Mouse (Mus musculus): ENCODE data around the gene Taok1.
"Not testable (repeated sequence)": the region's sequence is repeated elsewhere in the genome, so short reads cannot be mapped to it uniquely, and the experiment has no call there.

The Taok1 gene

GRCm38 (mm10) chr11:77590801-77591200 lies 16.8 kb downstream of the Taok1 start:
- no peak for DNase-seq (ENCODE audit: extremely low read depth, insufficient read length, low spot score)

DNA sequence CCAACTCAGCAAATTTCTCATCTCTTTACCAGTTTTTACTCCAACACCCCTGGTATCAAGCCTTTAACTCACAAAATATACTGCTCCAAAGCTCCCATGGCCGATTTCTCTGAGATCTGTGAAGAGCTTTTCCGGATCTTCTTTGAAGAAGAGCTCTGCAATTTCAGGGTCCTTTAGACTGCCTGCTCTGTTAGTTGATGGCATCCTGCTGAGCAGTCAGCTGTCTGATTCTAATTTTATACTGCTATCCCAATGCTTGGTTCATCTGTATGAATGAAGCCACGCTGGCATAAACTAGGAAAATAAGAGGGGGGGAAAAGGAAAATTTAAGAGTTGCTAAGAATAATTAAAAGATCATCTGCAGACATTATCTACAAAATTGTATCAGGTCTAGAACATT lies 22.4 kb downstream of the Taok1 start:
- no peak for DNase-seq (ENCODE audit: extremely low read depth, insufficient read length, low spot score)

DNA sequence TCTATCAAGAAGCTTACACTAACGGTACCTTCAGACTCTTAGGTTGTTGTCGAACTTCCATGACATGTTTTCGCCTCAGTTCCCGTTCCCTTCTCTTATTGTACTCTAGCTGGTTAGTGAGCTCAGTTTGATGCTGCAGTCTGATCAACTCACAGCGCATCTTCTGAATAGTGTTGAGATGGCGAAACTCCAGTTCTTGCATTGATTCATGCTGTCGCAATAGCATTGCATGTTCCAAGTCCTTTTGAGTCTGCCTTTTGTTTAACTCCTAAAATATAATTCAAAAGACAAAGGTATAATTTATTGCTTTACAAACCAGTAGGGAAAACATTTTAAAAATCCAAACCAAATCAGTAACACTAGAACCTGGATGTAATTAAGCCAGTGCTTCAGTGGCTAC lies 62.4 kb downstream of the Taok1 start:
- DNase-seq (ENCODE audit: extremely low read depth, insufficient read length, low spot score) = no peak

DNA sequence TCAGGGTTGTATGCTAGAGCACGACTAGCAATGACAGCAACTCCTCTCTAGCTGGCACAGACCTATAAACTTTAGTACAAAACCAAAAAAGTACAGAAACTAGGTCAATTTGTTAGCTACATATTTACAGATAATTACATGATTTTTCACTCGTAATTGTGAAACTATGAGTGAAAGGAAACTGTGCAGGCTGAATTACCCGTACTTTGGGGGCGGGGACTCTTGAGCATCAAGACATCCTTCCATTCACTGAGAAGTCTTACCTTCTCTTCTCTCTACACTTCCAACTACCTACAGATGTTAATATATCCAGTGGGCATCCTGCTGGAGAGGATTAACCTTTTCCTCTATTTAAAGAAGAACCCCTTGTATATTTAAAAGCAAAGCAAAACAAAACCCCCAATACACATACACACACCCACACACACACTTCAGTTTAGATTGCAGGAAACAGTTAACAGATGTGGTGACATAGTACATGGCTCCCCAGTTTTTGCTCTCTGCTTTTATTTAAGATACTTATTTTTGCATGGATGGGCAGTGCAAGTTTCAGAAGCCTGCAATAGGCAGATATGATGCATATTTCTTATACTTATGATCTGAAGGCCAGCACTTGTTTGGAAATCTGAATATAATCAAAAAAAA lies 75.3 kb downstream of the Taok1 start:
- no peak for DNase-seq (ENCODE audit: extremely low read depth, insufficient read length, low spot score)

GRCm38 (mm10) chr11:77530862-77531261 lies 76.8 kb downstream of the Taok1 start:
- DNase-seq (ENCODE audit: extremely low read depth, insufficient read length, low spot score) = no peak

- DNase-seq (ENCODE audit: extremely low read depth, insufficient read length, low spot score) = no peak
These were observed 78.0 kb downstream of the Taok1 start for GRCm38 (mm10) chr11:77529644-77530043.

DNA sequence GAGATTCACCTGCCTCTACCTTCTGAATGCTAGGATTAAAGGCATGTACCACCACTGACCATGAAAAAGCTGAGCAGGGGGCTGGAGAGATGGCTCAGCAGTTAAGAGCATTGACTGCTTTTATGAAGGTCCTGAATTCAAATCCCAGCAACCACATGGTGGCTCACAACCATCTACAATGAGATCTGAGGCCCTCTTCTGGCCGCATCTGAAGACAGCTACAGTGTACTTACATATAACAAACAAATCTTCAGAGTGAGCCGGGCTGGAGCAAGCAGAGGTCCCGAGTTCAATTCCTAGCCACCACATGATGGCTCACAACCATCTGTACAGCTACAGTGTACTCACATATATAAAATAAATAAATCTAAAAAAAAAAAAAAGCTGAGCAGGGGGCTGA lies 79.2 kb downstream of the Taok1 start:
- DNase-seq (ENCODE audit: extremely low read depth, insufficient read length, low spot score) = not testable (repeated sequence)

GRCm38 (mm10) chr11:77525804-77526486 lies 81.7 kb downstream of the Taok1 start:
- DNase-seq (ENCODE audit: extremely low read depth, insufficient read length, low spot score) = no peak

GRCm38 (mm10) chr11:77520601-77521529 lies 86.8 kb downstream of the Taok1 start:
- no peak for DNase-seq (ENCODE audit: extremely low read depth, insufficient read length, low spot score)

- no peak for DNase-seq (ENCODE audit: extremely low read depth, insufficient read length, low spot score)
These were observed 88.6 kb downstream of the Taok1 start, which contains the start of gene Gm10392 for GRCm38 (mm10) chr11:77519043-77519442. Gene Gm10392 (minus strand): TSS chr11:77519198.

GRCm38 (mm10) chr11:77518051-77518798 lies 89.4 kb downstream of the Taok1 start:
- no peak for DNase-seq (ENCODE audit: extremely low read depth, insufficient read length, low spot score)

GRCm38 (mm10) chr11:77516553-77517425 lies 90.8 kb downstream of the Taok1 start:
- no peak for DNase-seq (ENCODE audit: extremely low read depth, insufficient read length, low spot score)

DNA sequence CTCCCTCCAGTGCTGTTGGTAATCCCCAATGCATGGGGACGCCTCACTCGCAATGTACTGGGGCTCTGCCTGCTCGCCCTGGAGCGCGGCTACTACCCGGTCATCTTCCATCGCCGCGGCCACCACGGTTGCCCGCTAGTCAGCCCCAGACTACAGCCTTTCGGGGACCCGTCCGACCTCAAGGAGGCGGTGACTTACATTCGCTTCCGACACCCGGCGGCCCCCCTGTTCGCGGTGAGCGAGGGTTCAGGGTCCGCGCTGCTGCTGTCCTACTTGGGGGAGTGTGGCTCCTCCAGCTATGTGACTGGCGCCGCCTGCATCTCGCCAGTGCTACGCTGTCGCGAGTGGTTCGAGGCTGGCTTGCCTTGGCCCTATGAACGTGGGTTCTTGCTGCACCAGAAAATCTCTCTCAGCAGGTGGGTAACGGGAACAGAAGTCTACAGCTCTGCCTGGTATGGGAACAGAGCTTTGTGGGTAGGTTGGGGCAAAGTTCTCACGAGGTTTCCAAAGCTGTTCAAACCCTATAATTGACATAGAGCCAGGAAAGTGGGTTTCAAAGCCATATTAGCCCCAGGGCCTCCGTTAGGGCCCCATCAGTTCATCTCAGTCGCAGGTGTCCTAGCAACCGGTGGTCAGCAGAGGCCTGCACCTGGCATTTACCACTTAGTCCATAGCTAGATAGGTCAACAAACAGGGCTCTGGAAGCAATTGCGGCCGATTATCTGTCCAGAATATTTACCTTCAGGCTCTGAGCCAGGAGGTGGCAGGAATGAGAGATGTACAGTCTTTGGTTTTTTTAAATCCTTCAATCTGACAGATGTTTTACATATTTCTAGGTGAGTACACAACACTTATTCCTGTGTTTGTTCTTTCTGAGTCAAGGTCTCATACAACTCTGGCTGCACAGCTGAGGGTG lies 91.7 kb downstream of the Taok1 start, which contains the start of gene Trp53i13:
Gene Trp53i13 (minus strand): TSS at position 344 of the 916 bp plus-strand sequence.
- DNase-seq (ENCODE audit: extremely low read depth, insufficient read length, low spot score) = no peak

DNA sequence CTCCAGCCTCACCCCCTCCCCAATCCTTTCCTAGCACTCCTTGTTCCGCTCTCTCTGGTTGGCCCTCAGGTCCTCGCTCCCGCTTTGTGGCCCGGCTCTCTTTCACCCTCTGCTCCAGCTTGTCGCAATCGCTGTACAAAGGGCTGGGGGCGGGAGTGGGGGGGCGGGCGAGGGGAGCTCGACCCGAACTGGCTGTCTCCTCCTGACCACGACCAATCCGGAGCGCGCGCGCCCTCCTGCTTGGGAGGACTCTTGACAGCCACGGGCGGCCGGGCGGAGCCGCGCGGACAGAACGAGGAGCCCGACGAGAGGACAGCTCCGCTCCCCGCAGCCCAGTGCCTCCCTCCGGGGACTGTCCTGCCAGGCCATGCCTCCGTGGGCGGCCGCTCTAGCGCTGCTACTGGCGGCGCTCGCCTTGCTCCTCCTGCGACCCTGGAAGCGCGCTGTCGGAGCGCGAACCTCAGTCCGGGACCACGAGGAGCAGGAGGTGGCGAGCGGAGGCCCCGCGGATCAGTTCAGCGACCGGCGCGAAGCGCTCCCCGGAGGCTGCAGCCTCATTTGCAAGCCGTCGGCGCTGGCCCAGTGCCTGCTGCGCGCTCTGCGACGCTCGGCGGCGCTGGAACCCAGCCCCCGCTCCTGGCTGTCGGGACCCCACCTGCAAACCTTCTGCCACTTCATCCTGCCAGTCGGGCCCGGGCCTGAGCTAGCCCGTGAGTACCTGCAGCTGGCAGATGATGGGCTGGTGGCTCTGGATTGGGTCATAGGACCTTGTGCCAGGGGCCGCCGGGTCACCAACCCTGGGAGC lies 92.6 kb downstream of the Taok1 start, which contains the start of gene Abhd15:
Gene Abhd15 (plus strand): TSS at position 290 of the 805 bp plus-strand sequence.
- peak; percentile 79 for DNase-seq (ENCODE audit: extremely low read depth, insufficient read length, low spot score)

DNA sequence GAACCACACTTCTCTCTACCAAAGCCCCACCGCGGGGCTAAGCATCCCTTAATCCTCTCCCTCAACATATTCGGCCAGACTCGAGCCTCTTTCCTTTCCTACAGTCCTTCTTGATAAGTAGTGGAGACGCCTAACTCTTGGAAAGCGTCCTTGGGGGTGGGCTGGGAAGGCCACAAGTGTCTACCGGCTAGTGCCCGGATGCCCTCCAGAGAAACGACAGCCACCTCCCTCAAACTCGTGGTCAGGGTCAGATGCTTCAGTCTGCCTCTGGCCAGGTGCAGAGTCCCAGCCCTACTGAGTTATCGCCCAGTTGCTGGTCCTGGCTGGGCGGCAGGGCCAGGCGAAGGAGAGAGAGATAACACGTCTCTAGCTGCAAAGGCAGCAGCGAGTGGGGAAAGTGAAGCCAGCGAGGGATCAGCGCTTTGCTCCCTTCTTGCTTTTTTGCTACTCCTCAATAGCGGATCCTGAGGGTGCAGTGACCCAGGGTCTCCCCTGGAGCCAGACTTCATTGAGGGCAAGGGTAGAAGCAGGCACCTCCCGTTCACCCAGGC lies 93.3 kb downstream of the Taok1 start:
- DNase-seq (ENCODE audit: extremely low read depth, insufficient read length, low spot score) = peak; percentile 48

GRCm38 (mm10) chr11:77513811-77514170 lies 93.8 kb downstream of the Taok1 start:
- DNase-seq (ENCODE audit: extremely low read depth, insufficient read length, low spot score) = no peak
